Mouse (Mus musculus) olfactory bulb, adult 2 months (tissue): ENCODE measurements around the gene Nkx6-2. TPM values are rescaled to one million over a fixed set of nuclear protein-coding genes. Genes with fewer than 3 reads are reported as not detected.

Source experiments
- H3K27ac ChIP-seq: fragments of 200-500 bp; 2 replicates; pipeline ENCODE4 v1.5.1; 2012; ENCODE audit warnings: low read depth, low read length; ENCODE audit not compliant: insufficient read depth
- H3K4me1 ChIP-seq: fragments of 200-500 bp; 2 replicates; pipeline ENCODE4 v1.6.1; 2012; ENCODE audit warnings: low read length; ENCODE audit not compliant: control insufficient read depth, insufficient read depth
- H3K4me3 ChIP-seq: fragments of 200-500 bp; 2 replicates; pipeline ENCODE4 v1.5.1; 2012; ENCODE audit warnings: mild to moderate bottlenecking, low read depth, low read length, moderate library complexity; ENCODE audit not compliant: insufficient read depth
- CTCF ChIP-seq: fragments of 200-500 bp; IDR thresholded peaks from 2 replicates; pipeline ENCODE4 v1.5.1; 2012; ENCODE audit warnings: low read depth, mild to moderate bottlenecking, low read length, moderate library complexity; ENCODE audit not compliant: insufficient read depth
- POLR2A ChIP-seq: fragments of 200-500 bp; IDR thresholded peaks from 2 replicates; pipeline ENCODE4 v1.6.1; 2012; ENCODE audit warnings: mild to moderate bottlenecking, low read depth, low read length, moderate library complexity; ENCODE audit not compliant: insufficient read depth
- WGBS: fragments of 180-500 bp; shearing (Covaris S2); methylation state at CpG from one replicate; pipeline ENCODE4 v1.1.7; 2018; 5-methylcytosine and 5-hydroxymethylcytosine counted together
- polyA plus RNA-seq: library from polyadenylated mRNA; stranded (reverse); fragments of >200 nt; gene quantifications from 2 replicates; pipeline ENCODE4 v1.2.4, GENCODE M21; 2012; ENCODE audit warnings: low replicate concordance; ENCODE audit not compliant: missing spikeins, insufficient read depth, insufficient read length

The Nkx6-2 gene
- polyA plus RNA-seq, 1 experiment = not detected

DNA sequence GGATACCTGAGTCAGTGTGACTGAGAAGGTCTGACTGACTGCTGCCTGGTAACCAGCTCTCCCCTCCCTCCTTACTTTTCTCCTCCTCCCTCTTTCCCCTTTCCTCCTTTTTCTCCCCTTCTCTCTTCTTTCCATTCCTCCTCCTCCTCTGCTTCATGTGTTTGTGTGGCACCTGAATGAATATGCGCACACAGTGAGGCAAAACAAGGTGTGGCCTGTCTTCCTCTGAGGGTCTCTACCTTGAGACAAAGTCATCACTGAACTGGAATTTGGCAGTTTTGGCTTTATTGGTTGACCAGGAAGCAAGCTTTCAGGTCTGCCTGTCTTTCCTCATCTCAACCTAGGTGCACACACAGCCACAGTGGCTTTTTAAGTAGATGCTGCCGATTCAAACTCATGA is 45.8 kb downstream of the Nkx6-2 start:
- Histone ChIP-seq H3K4me3 (no peak overlapping the region), H3K4me1 (no peaks in the 10 kb centered on the region), H3K27ac (no peak overlapping the region)
- TF ChIP-seq CTCF (no peak), POLR2A (no peak)
- 98% methylated on average over 2 of the region's 2 CpGs for WGBS

DNA sequence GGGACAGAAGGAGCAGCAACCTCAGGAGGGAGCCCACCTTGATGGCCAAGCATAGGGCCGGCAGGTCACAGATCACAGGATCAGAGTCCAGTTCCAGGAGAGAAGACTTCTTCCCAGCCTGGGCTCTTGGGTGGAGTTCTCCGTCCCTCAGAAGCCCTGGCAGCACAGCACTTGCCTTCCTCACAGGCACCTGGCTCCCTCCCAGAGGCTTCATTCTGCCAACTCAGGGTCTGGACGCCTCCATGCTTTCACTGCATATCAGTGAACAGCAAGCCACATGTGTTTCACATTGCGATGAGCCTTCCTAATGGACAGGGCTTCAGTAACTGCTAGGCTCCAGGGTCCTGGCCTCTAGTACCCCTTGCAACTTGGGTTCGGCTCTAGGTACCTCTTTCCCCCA is 46.3 kb downstream of the Nkx6-2 start:
- 76% methylated on average over 5 of the region's 5 CpGs for WGBS
- H3K4me1 ChIP-seq = no peaks in the 10 kb centered on the region
- H3K4me3 ChIP-seq = no peak overlapping the region
- TF ChIP-seq POLR2A (no peak), CTCF (no peak)
- no peak overlapping the region for H3K27ac ChIP-seq

GRCm38 (mm10) chr7:139531428-139531801 is 51.2 kb downstream of the Nkx6-2 start:
- Histone ChIP-seq H3K4me1 (peaks cover 12% of the 10 kb centered on the region), H3K27ac (no peak overlapping the region), H3K4me3 (no peak overlapping the region)
- no peak for TF ChIP-seq POLR2A
- TF ChIP-seq CTCF = no peak
- 78% methylated on average over 4 of the region's 4 CpGs for WGBS

GRCm38 (mm10) chr7:139530591-139531427 is 51.8 kb downstream of the Nkx6-2 start:
- H3K4me3 ChIP-seq = no peak overlapping the region
- WGBS = 60% methylated on average over 16 of the region's 16 CpGs

More at GRCm38 (mm10) chr7:139530591-139531427, 51.8 kb downstream of the Nkx6-2 start:
- peaks cover 12% of the 10 kb centered on the region for H3K4me1 ChIP-seq
- TF ChIP-seq CTCF (no peak), POLR2A (no peak)
- H3K27ac ChIP-seq = no peak overlapping the region

Other genes starting within 250 kb of the Nkx6-2 start
- not detected in 2 replicates for gene Inpp5a, start 193.7 kb downstream of the Nkx6-2 start, polyA plus RNA-seq
- not detected in 2 replicates for gene Cfap46, start 101.0 kb upstream of the Nkx6-2 start, polyA plus RNA-seq